Mouse (Mus musculus): ENCODE data around the gene Mrap. TPM values are rescaled to one million over a fixed set of nuclear protein-coding genes. Genes with fewer than 3 reads are reported as not detected.
A peak's percentile ranks its signal among the peaks of the same experiment; 100 is the strongest.

Mrap gene
- polyA plus RNA-seq, 1 experiment from 2014 or later: 31.7 TPM

- Histone ChIP-seq H3K4me2 (no peak overlapping the region), H3K4me3 (no peak overlapping the region), H3K9ac (no peak overlapping the region), H3K9me3 (replicated peaks) (no peaks in the 10 kb centered on the region), H3K4me1 (replicated peaks) (peaks cover 2% of the 10 kb centered on the region), H3K27me3 (no peaks in the 10 kb centered on the region), H3K27ac (no peak overlapping the region), H3K36me3 (peaks cover 59% of the 10 kb centered on the region)
- 82% methylated on average over 6 of the region's 6 CpGs for WGBS
- ATAC-seq (replicated peaks; ENCODE audit: insufficient number of reproducible peaks, insufficient read depth, low FRiP score, low read depth): no peak
Observed at GRCm38 (mm10) chr16:90790946-90791345, 52.9 kb downstream of the Mrap start.

- H3K4me3 ChIP-seq: no peak overlapping the region
- no peaks in the 10 kb centered on the region for H3K9me3 ChIP-seq (replicated peaks)
- H3K9ac ChIP-seq: no peak overlapping the region
- peaks cover 60% of the 10 kb centered on the region for H3K36me3 ChIP-seq
- H3K27me3 ChIP-seq: no peaks in the 10 kb centered on the region
- ATAC-seq (replicated peaks; ENCODE audit: insufficient number of reproducible peaks, insufficient read depth, low FRiP score, low read depth): no peak
- no peak overlapping the region for H3K27ac ChIP-seq
- 64% methylated on average over 5 of the region's 5 CpGs for WGBS
- H3K4me1 ChIP-seq (replicated peaks): no peaks in the 10 kb centered on the region
- no peak overlapping the region for H3K4me2 ChIP-seq
Observed at GRCm38 (mm10) chr16:90792066-90792465, 54.1 kb downstream of the Mrap start.

GRCm38 (mm10) chr16:90792500-90792899, 54.5 kb downstream of the Mrap start:
- Histone ChIP-seq H3K27ac (no peak overlapping the region), H3K4me3 (no peak overlapping the region), H3K4me2 (no peak overlapping the region), H3K4me1 (replicated peaks) (no peaks in the 10 kb centered on the region), H3K9me3 (replicated peaks) (no peaks in the 10 kb centered on the region), H3K27me3 (no peaks in the 10 kb centered on the region), H3K36me3 (peaks cover 57% of the 10 kb centered on the region), H3K9ac (no peak overlapping the region)
- WGBS: 67% methylated on average over 3 of the region's 3 CpGs
- no peak for ATAC-seq (replicated peaks; ENCODE audit: insufficient number of reproducible peaks, insufficient read depth, low FRiP score, low read depth)

- no peaks in the 10 kb centered on the region for H3K27me3 ChIP-seq
- peaks cover 39% of the 10 kb centered on the region for H3K36me3 ChIP-seq
- no peak overlapping the region for H3K4me2 ChIP-seq
- no peak overlapping the region for H3K27ac ChIP-seq
- no peaks in the 10 kb centered on the region for H3K9me3 ChIP-seq (replicated peaks)
- H3K4me1 ChIP-seq (replicated peaks): peaks cover 15% of the 10 kb centered on the region
- H3K9ac ChIP-seq: no peak overlapping the region
- H3K4me3 ChIP-seq: no peak overlapping the region
- no peak for ATAC-seq (replicated peaks; ENCODE audit: insufficient number of reproducible peaks, insufficient read depth, low FRiP score, low read depth)
Observed at GRCm38 (mm10) chr16:90794708-90795107, 56.7 kb downstream of the Mrap start.

DNA sequence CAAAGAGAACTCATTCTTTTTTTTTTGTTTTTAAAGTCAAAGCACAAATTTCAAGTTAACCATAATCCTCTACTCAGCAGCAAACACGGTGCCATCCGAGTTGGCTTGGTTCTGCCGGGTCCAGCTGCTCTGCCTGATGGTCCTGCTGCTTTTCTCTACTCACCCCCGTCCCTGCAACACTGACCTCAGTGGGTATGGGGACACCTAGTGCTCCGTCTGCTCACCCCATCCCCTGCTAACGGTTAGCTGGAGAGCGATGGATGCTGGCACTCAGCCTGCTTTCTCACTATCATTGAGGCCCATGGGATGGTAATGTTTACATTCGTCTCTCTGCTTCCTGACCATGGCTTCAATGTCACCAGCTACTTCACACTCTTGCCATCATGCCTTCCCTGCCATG, 60.4 kb downstream of the Mrap start:
- no peak overlapping the region for H3K4me3 ChIP-seq
- ATAC-seq (replicated peaks; ENCODE audit: insufficient number of reproducible peaks, insufficient read depth, low FRiP score, low read depth): no peak
- 64% methylated on average over 8 of the region's 8 CpGs for WGBS
- peaks cover 34% of the 10 kb centered on the region; the same call in 1 of the 2 replicates for H3K36me3 ChIP-seq
- H3K27ac ChIP-seq: 0 out of 2 replicates have a peak overlapping the region, but pooled peaks have one; percentile 60
- no peak overlapping the region for H3K9ac ChIP-seq
- H3K4me2 ChIP-seq: no peak overlapping the region
- H3K9me3 ChIP-seq (replicated peaks): no peaks in the 10 kb centered on the region
- no peaks in the 10 kb centered on the region for H3K27me3 ChIP-seq
- peaks cover 24% of the 10 kb centered on the region for H3K4me1 ChIP-seq (replicated peaks)

DNA sequence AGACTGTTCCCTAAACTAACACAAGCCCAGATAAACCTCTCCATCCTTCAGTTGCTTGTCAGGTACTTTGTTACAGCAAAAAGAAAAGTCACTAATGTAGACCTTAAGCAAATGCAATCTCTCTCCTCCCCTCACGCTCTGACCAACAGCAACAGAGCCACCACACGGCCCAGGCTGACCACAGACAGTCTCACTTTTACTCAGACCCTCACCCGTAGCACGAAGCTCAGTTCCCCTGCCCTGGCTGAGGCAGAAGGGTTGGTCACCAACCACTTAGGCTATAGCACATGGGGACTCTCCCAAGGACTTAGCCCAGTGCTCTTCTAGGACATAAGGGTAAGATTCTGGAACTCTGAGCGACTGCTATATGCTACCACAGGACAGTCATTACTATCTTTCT, 60.8 kb downstream of the Mrap start:
- peak overlapping the region; percentile 60; the same call in 1 of the 2 replicates for H3K27ac ChIP-seq
- no peaks in the 10 kb centered on the region for H3K27me3 ChIP-seq
- peaks cover 34% of the 10 kb centered on the region for H3K36me3 ChIP-seq
- no peak overlapping the region for H3K4me2 ChIP-seq
- ATAC-seq (replicated peaks; ENCODE audit: insufficient number of reproducible peaks, insufficient read depth, low FRiP score, low read depth): no peak
- no peak overlapping the region for H3K4me3 ChIP-seq
- H3K4me1 ChIP-seq (replicated peaks): peaks cover 24% of the 10 kb centered on the region
- no peaks in the 10 kb centered on the region for H3K9me3 ChIP-seq (replicated peaks)
- 75% methylated on average over 5 of the region's 5 CpGs for WGBS
- H3K9ac ChIP-seq: no peak overlapping the region

Other genes with a start within 250 kb of the Mrap start
- 31.2 and 32.8 TPM in 2 replicates for gene Mis18a, start 10.8 kb upstream of the Mrap start, polyA plus RNA-seq (2015; fragmentation: Nextera tagmentation; extraction: Ambion mirVana)
- gene Urb1, start 72.2 kb downstream of the Mrap start, polyA plus RNA-seq (2015; fragmentation: Nextera tagmentation; extraction: Ambion mirVana): 6.2 and 6.8 TPM in 2 replicates
- 3.2 and 4.2 TPM in 2 replicates for gene Eva1c, start 88.5 kb downstream of the Mrap start, polyA plus RNA-seq (2015; fragmentation: Nextera tagmentation; extraction: Ambion mirVana)
- gene Cfap298, start 196.9 kb downstream of the Mrap start, polyA plus RNA-seq (2015; fragmentation: Nextera tagmentation; extraction: Ambion mirVana): 43.9 and 44.2 TPM in 2 replicates